Mouse (Mus musculus) intestine, embryonic 14.5 days (tissue): ENCODE data around the gene Tbc1d22b. TPM values are rescaled to one million over a fixed set of nuclear protein-coding genes. Genes with fewer than 3 reads are reported as not detected.
"Not testable (repeated sequence)": the region's sequence is repeated elsewhere in the genome, so short reads cannot be mapped to it uniquely, and the experiment has no call there.

ENCODE experiments used
- ATAC-seq: fragments of 200-750 bp; cut with Nextera tagmentation; replicated peaks from 2 replicates; pipeline ENCODE4 v1.8.0; 2017; ENCODE audit warnings: low read depth, moderate number of reproducible peaks, moderate TSS enrichment, moderate library complexity; ENCODE audit not compliant: low FRiP score, low TSS enrichment
- DNase-seq: peaks from one replicate; pipeline ENCODE4 v3.0.0-alpha.2; 2018; ENCODE audit warnings: low spot score
- H3K27ac ChIP-seq: fragments of 300-500 bp; sonication (generic); 2 replicates; pipeline ENCODE4 v1.5.1; 2014; ENCODE audit warnings: low read depth, mild to moderate bottlenecking, control low read depth
- H3K27me3 ChIP-seq: fragments of 300-500 bp; sonication (generic); replicated peaks from 2 replicates; pipeline ENCODE4 v1.6.1; 2014; ENCODE audit warnings: low read length, control low read depth; ENCODE audit not compliant: control insufficient read depth, insufficient read depth
- H3K36me3 ChIP-seq: fragments of 300-500 bp; sonication (generic); 2 replicates; pipeline ENCODE4 v1.6.1; 2014; ENCODE audit warnings: low read length, control low read depth; ENCODE audit not compliant: control insufficient read depth, insufficient read depth
- H3K4me1 ChIP-seq: fragments of 300-500 bp; sonication (generic); replicated peaks from 2 replicates; pipeline ENCODE4 v1.6.1; 2014; ENCODE audit warnings: low read length, control low read depth, mixed read lengths; ENCODE audit not compliant: control insufficient read depth, insufficient read depth
- H3K4me2 ChIP-seq: fragments of 300-500 bp; sonication (generic); 2 replicates; pipeline ENCODE4 v1.6.1; 2014; ENCODE audit warnings: low read length
- H3K4me3 ChIP-seq: fragments of 300-500 bp; sonication (generic); 2 replicates; pipeline ENCODE4 v1.5.1; 2014; ENCODE audit warnings: low read depth, low read length, control low read depth, mixed read lengths
- H3K9ac ChIP-seq: fragments of 300-500 bp; sonication (generic); 2 replicates; pipeline ENCODE4 v1.6.1; 2014; ENCODE audit warnings: mild to moderate bottlenecking, low read length
- H3K9me3 ChIP-seq: fragments of 300-500 bp; sonication (generic); 2 replicates; pipeline ENCODE4 v1.6.1; 2016; ENCODE audit warnings: low read length, control low read depth; ENCODE audit not compliant: control insufficient read depth
- WGBS: fragments of 180-500 bp; shearing (Covaris S2); extraction: QIAGEN DNeasy Blood & Tissue Kit; methylation state at CpG from one replicate; pipeline ENCODE4 v1.1.7; 2014; 5-methylcytosine and 5-hydroxymethylcytosine counted together
- polyA plus RNA-seq: library from polyadenylated mRNA; unstranded; fragments of >200 nt; fragmentation: Nextera tagmentation; extraction: Ambion mirVana; gene quantifications from 2 replicates; pipeline ENCODE4 v1.2.1, GENCODE M21; 2014

The Tbc1d22b gene
- polyA plus RNA-seq, 1 experiment from 2014 or later: 14.0 TPM

GRCm38 (mm10) chr17:29510691-29511090 lies 38.9 kb upstream of the Tbc1d22b start:
- Histone ChIP-seq H3K4me3 (no peak overlapping the region), H3K36me3 (no peaks in the 10 kb centered on the region), H3K9me3 (no peaks in the 10 kb centered on the region), H3K4me2 (no peak overlapping the region), H3K27me3 (no peaks in the 10 kb centered on the region), H3K27ac (no peak overlapping the region), H3K9ac (no peak overlapping the region), H3K4me1 (no peaks in the 10 kb centered on the region)
- WGBS: 50% methylated on average over 8 of the region's 8 CpGs
- no peak for ATAC-seq
- DNase-seq: no peak

- Histone ChIP-seq H3K36me3 (no peaks in the 10 kb centered on the region), H3K4me2 (no peak overlapping the region), H3K4me1 (no peaks in the 10 kb centered on the region), H3K4me3 (no peak overlapping the region), H3K9ac (no peak overlapping the region), H3K9me3 (no peaks in the 10 kb centered on the region), H3K27me3 (no peaks in the 10 kb centered on the region), H3K27ac (no peak overlapping the region)
- DNase-seq (peak; percentile 77), ATAC-seq (peak; percentile 40; the same call in 1 of the 2 replicates)
- 23% methylated on average over 13 of the region's 13 CpGs for WGBS
These were observed 36.4 kb upstream of the Tbc1d22b start for GRCm38 (mm10) chr17:29513044-29513730.

GRCm38 (mm10) chr17:29514435-29514834 lies 35.1 kb upstream of the Tbc1d22b start:
- H3K4me1 ChIP-seq: no peaks in the 10 kb centered on the region
- 2% methylated on average over 11 of the region's 11 CpGs for WGBS
- ATAC-seq (peak; percentile 57; the same call in 1 of the 2 replicates), DNase-seq (peak; percentile 92)
- H3K9ac ChIP-seq: no peak overlapping the region
- no peak overlapping the region for H3K4me3 ChIP-seq
- no peak overlapping the region for H3K27ac ChIP-seq
- peak overlapping the region; percentile 13; the same call in 1 of the 2 replicates for H3K4me2 ChIP-seq
- no peaks in the 10 kb centered on the region for H3K36me3 ChIP-seq
- H3K27me3 ChIP-seq: no peaks in the 10 kb centered on the region
- no peaks in the 10 kb centered on the region for H3K9me3 ChIP-seq

GRCm38 (mm10) chr17:29518665-29519064 lies 30.9 kb upstream of the Tbc1d22b start:
- not testable (repeated sequence) for ATAC-seq, H3K4me1 ChIP-seq, H3K9me3 ChIP-seq, H3K4me3 ChIP-seq, H3K9ac ChIP-seq, H3K4me2 ChIP-seq, DNase-seq, H3K27me3 ChIP-seq, H3K36me3 ChIP-seq, H3K27ac ChIP-seq
- 92% methylated on average over 5 of the region's 5 CpGs for WGBS

GRCm38 (mm10) chr17:29519731-29520130 lies 29.9 kb upstream of the Tbc1d22b start:
- no peak overlapping the region for H3K4me2 ChIP-seq
- ATAC-seq (0 out of 2 replicates have a peak, but pooled peaks have one; percentile 27), DNase-seq (no peak)
- H3K4me3 ChIP-seq: no peak overlapping the region
- H3K4me1 ChIP-seq: no peaks in the 10 kb centered on the region
- no peaks in the 10 kb centered on the region for H3K36me3 ChIP-seq
- 71% methylated on average over 8 of the region's 8 CpGs for WGBS
- H3K27me3 ChIP-seq: no peaks in the 10 kb centered on the region
- H3K9me3 ChIP-seq: no peaks in the 10 kb centered on the region
- H3K27ac ChIP-seq: no peak overlapping the region
- H3K9ac ChIP-seq: no peak overlapping the region

- 81% methylated on average over 2 of the region's 2 CpGs for WGBS
- no peak for ATAC-seq
- H3K4me3 ChIP-seq: no peak overlapping the region
These were observed 24.0 kb upstream of the Tbc1d22b start for GRCm38 (mm10) chr17:29525613-29526012.

GRCm38 (mm10) chr17:29528568-29529187 lies 20.9 kb upstream of the Tbc1d22b start:
- Histone ChIP-seq H3K4me2 (no peak overlapping the region), H3K36me3 (no peaks in the 10 kb centered on the region), H3K9ac (no peak overlapping the region), H3K9me3 (peaks cover 7% of the 10 kb centered on the region; the same call in 1 of the 2 replicates), H3K27me3 (no peaks in the 10 kb centered on the region), H3K27ac (no peak overlapping the region), H3K4me3 (no peak overlapping the region), H3K4me1 (no peaks in the 10 kb centered on the region)
- no peak for DNase-seq
- WGBS: 77% methylated on average over 8 of the region's 8 CpGs
- ATAC-seq: no peak

More at GRCm38 (mm10) chr17:29525613-29526012, 24.0 kb upstream of the Tbc1d22b start:
- H3K4me2 ChIP-seq: no peak overlapping the region
- no peak for DNase-seq
- H3K9me3 ChIP-seq: peaks cover 7% of the 10 kb centered on the region; the same call in 1 of the 2 replicates
- no peak overlapping the region for H3K27ac ChIP-seq
- H3K27me3 ChIP-seq: no peaks in the 10 kb centered on the region
- no peak overlapping the region for H3K9ac ChIP-seq
- no peaks in the 10 kb centered on the region for H3K36me3 ChIP-seq
- H3K4me1 ChIP-seq: no peaks in the 10 kb centered on the region

GRCm38 (mm10) chr17:29530508-29530907 lies 19.1 kb upstream of the Tbc1d22b start:
- no peak for DNase-seq
- no peaks in the 10 kb centered on the region for H3K27me3 ChIP-seq
- H3K36me3 ChIP-seq: no peaks in the 10 kb centered on the region
- no peak overlapping the region for H3K4me3 ChIP-seq
- H3K4me1 ChIP-seq: no peaks in the 10 kb centered on the region
- WGBS: 66% methylated on average over 6 of the region's 6 CpGs
- no peak overlapping the region for H3K27ac ChIP-seq
- H3K9me3 ChIP-seq: peaks cover 7% of the 10 kb centered on the region; the same call in 1 of the 2 replicates
- no peak overlapping the region for H3K4me2 ChIP-seq
- H3K9ac ChIP-seq: no peak overlapping the region
- no peak for ATAC-seq
